Mouse (Mus musculus) MEL (cell line): ENCODE results near the gene Asna1. TPM values are rescaled to one million over a fixed set of nuclear protein-coding genes. Genes with fewer than 3 reads are reported as not detected.

ENCODE experiments used
- DNase-seq: peaks from one replicate; pipeline ENCODE4 v3.0.0; 2011; ENCODE audit warnings: low read depth, low spot score
- H3K27ac ChIP-seq: 2 replicates; pipeline ENCODE4 v1.5.1; 2012; ENCODE audit warnings: low read depth, mild to moderate bottlenecking, control low read depth, low read length, moderate library complexity; ENCODE audit not compliant: control insufficient read depth
- H3K27me3 ChIP-seq, 2 experiments: fragments of 150-350 bp in 1 of 2; sonication (generic) in 1 of 2; 2 replicates each; pipeline ENCODE4 v1.6.1; 2012; ENCODE audit warnings: low read length in 2 of 2, mild to moderate bottlenecking in 2 of 2, improper control_type of control experiment in 1 of 2, moderate library complexity in 1 of 2; ENCODE audit not compliant: insufficient read depth in 2 of 2, control insufficient read depth in 1 of 2
- H3K36me3 ChIP-seq, 2 experiments: 2 replicates each; pipeline ENCODE4 v1.6.1; 2012 to 2014; ENCODE audit warnings: low read length in 2 of 2, improper control_type of control experiment in 1 of 2, inconsistent platforms in 1 of 2, mild to moderate bottlenecking in 1 of 2; ENCODE audit not compliant: insufficient read depth in 2 of 2, control insufficient read depth in 1 of 2
- H3K4me1 ChIP-seq, 2 experiments: fragments of 150-350 bp in 1 of 2; sonication (generic) in 1 of 2; 2 replicates each; pipeline ENCODE4 v1.6.1; 2012; ENCODE audit warnings: low read length in 2 of 2, improper control_type of control experiment in 1 of 2, mild to moderate bottlenecking in 1 of 2; ENCODE audit not compliant: insufficient read depth in 2 of 2, control insufficient read depth in 1 of 2
- H3K4me3 ChIP-seq, 2 experiments: fragments of 150-350 bp in 1 of 2; sonication (generic) in 1 of 2; 2 replicates each; pipeline ENCODE4 v1.5.1; 2012; ENCODE audit warnings: low read depth in 2 of 2, low read length in 2 of 2, mild to moderate bottlenecking in 2 of 2, moderate library complexity in 2 of 2, control low read depth in 1 of 2, improper control_type of control experiment in 1 of 2; ENCODE audit not compliant: control insufficient read depth in 1 of 2, insufficient read depth in 1 of 2
- H3K79me2 ChIP-seq: 2 replicates; pipeline ENCODE4 v1.6.1; 2012; ENCODE audit warnings: mild to moderate bottlenecking, low read length, moderate library complexity; ENCODE audit not compliant: control insufficient read depth, poor library complexity, insufficient read depth
- H3K9ac ChIP-seq: 2 replicates; pipeline ENCODE4 v1.6.1; 2012; ENCODE audit warnings: low read depth, mild to moderate bottlenecking, control low read depth, low read length, moderate library complexity; ENCODE audit not compliant: control insufficient read depth, poor library complexity, severe bottlenecking
- H3K9me3 ChIP-seq: fragments of 150-350 bp; sonication (generic); replicated peaks from 2 replicates; pipeline ENCODE4 v1.6.1; 2012; ENCODE audit warnings: mild to moderate bottlenecking, low read length, improper control_type of control experiment, moderate library complexity; ENCODE audit not compliant: insufficient read depth
- CHD2 ChIP-seq: IDR thresholded peaks from 2 replicates; pipeline ENCODE4 v1.6.1; 2011; ENCODE audit warnings: low read length, improper control_type of control experiment
- E2F4 ChIP-seq: IDR thresholded peaks from 2 replicates; pipeline ENCODE4 v1.6.1; 2011; ENCODE audit warnings: low read depth, low read length, improper control_type of control experiment, borderline replicate concordance
- ELF1 ChIP-seq: IDR thresholded peaks from 2 replicates; pipeline ENCODE4 v1.6.1; 2014; ENCODE audit warnings: low read depth, mild to moderate bottlenecking, inconsistent platforms, low read length, improper control_type of control experiment, moderate library complexity
- EP300 ChIP-seq, 2 experiments: IDR thresholded peaks; 2 replicates each; pipeline ENCODE4 v1.6.1; 2011; ENCODE audit warnings: improper control_type of control experiment in 2 of 2, low read length in 2 of 2, low read depth in 1 of 2, mild to moderate bottlenecking in 1 of 2
- GABPA ChIP-seq: IDR thresholded peaks from 2 replicates; pipeline ENCODE4 v1.6.1; 2012; ENCODE audit warnings: low read depth, mild to moderate bottlenecking, inconsistent platforms, low read length, improper control_type of control experiment, moderate library complexity
- KAT2A ChIP-seq: conservative IDR thresholded peaks from 2 replicates; pipeline ENCODE4 v1.6.1; 2012; ENCODE audit warnings: low read depth, low read length, improper control_type of control experiment, inconsistent platforms
- MAZ ChIP-seq: IDR thresholded peaks from 2 replicates; pipeline ENCODE4 v1.6.1; 2012; ENCODE audit warnings: low read depth, mild to moderate bottlenecking, inconsistent platforms, low read length, improper control_type of control experiment
- MEF2A ChIP-seq: IDR thresholded peaks from 2 replicates; pipeline ENCODE4 v1.6.1; 2014; ENCODE audit warnings: low read depth, mild to moderate bottlenecking, inconsistent platforms, low read length, improper control_type of control experiment; ENCODE audit not compliant: poor library complexity, insufficient replicate concordance, severe bottlenecking; ENCODE audit errors: extremely low read depth
- MXI1 ChIP-seq: IDR thresholded peaks from 2 replicates; pipeline ENCODE4 v1.6.1; 2011; ENCODE audit warnings: mild to moderate bottlenecking, low read depth, low read length, improper control_type of control experiment
- NRF1 ChIP-seq: IDR thresholded peaks from 2 replicates; pipeline ENCODE4 v1.6.1; 2014; ENCODE audit warnings: low read depth, mild to moderate bottlenecking, inconsistent platforms, low read length, improper control_type of control experiment, moderate library complexity; ENCODE audit not compliant: poor library complexity, insufficient read depth, severe bottlenecking
- POLR2A ChIP-seq, 2 experiments: IDR thresholded peaks; 2 replicates each; pipeline ENCODE4 v1.6.1; 2011 to 2012; ENCODE audit warnings: low read length in 2 of 2, mild to moderate bottlenecking in 2 of 2, control low read depth in 1 of 2, improper control_type of control experiment in 1 of 2, low read depth in 1 of 2, moderate library complexity in 1 of 2; ENCODE audit not compliant: control insufficient read depth in 1 of 2, insufficient read depth in 1 of 2, poor library complexity in 1 of 2
- POLR2AphosphoS2 ChIP-seq: IDR thresholded peaks from 2 replicates; pipeline ENCODE4 v1.6.1; 2011; ENCODE audit warnings: low read length, improper control_type of control experiment
- RCOR1 ChIP-seq: IDR thresholded peaks from 2 replicates; pipeline ENCODE4 v1.6.1; 2012; ENCODE audit warnings: low read depth, mild to moderate bottlenecking, inconsistent platforms, low read length, improper control_type of control experiment
- SIN3A ChIP-seq: IDR thresholded peaks from 2 replicates; pipeline ENCODE4 v1.6.1; 2012; ENCODE audit warnings: low read length, improper control_type of control experiment, inconsistent platforms
- SMC3 ChIP-seq: IDR thresholded peaks from 2 replicates; pipeline ENCODE4 v1.6.1; 2011; ENCODE audit warnings: low read depth, low read length, improper control_type of control experiment
- UBTF ChIP-seq: IDR thresholded peaks from 2 replicates; pipeline ENCODE4 v1.6.1; 2012; ENCODE audit warnings: low read depth, mild to moderate bottlenecking, inconsistent platforms, low read length, improper control_type of control experiment, moderate library complexity, borderline replicate concordance; ENCODE audit not compliant: insufficient read depth
- USF2 ChIP-seq, 2 experiments: IDR thresholded peaks; 2 replicates each; pipeline ENCODE4 v1.6.1; 2011 to 2012; ENCODE audit warnings: improper control_type of control experiment in 2 of 2, low read length in 2 of 2, borderline replicate concordance in 1 of 2, inconsistent platforms in 1 of 2, low read depth in 1 of 2, mild to moderate bottlenecking in 1 of 2; ENCODE audit not compliant: insufficient read depth in 1 of 2
- polyA plus RNA-seq, 2 experiments: library from polyadenylated mRNA; stranded (reverse) in 1 of 2; unstranded in 1 of 2; fragments of >175 nt in 1 of 2; fragments of >200 nt in 1 of 2; gene quantifications; 2 replicates each; pipeline versions ENCODE4 v1.2.1 to v1.2.4; 2012; ENCODE audit warnings: low replicate concordance in 2 of 2, low read depth in 1 of 2; ENCODE audit not compliant: insufficient read length in 2 of 2, insufficient read depth in 1 of 2, missing spikeins in 1 of 2
- total RNA-seq: library from RNA; depleted of rRNA; stranded (reverse); fragments of 300-350 nt; gene quantifications from 2 replicates; pipeline ENCODE4 v1.2.3, GENCODE M21; 2012; rRNA removed

Asna1 gene
- total and polyA plus RNA-seq, 3 experiments, result 132 to 192 TPM; not detected in 1

DNA sequence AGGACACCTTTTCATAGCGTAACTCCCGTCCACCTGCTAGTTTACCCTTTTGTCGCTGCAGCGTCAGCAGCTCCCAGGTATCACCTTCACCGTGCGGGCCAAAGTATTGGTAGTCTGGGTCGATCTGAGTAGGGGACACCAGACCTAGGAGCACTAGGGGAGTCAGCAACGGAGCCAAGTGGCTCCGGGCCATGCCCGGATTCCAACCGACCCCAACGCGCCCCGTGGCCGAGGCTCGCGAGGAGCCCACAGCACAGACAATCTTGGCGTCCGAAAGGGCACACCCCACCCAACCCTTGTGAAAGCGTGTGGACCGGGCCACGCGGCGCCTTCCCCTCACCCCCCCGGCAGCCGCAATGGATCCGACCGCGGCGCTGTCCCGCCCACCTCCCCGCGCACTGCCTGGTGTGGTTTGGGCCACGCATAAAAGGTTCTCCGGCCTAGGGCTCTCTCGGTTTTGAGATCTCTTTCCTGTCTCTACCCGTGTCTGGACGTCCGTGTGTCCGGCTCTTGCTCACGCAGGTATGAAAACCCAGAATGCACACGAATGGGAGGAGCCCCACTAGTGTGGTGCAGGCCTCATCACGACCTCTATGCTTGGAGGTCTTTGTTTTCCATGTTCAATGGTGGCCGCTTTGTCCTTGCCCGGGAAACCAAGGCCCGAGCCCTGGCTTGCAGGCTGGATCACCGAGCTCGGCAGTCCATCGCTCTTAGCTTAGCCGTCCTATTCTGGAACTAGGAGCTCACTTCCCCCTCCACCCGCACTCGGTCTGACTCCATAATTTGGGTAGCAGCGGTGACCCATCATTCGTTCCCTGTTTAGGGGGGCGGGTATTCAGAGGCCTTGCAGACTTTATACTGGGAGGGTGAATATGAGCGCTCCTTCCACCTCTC lies 55.6 kb downstream of the Asna1 start, which contains the start of the genes Gm49661, Prdx2 and Rnaseh2a (continued):
- TF ChIP-seq POLR2AphosphoS2 (peak; percentile 81), MXI1 (peak; percentile 81), ELF1 (no peak), MEF2A (no peak), EP300 (IDR thresholded peaks at IDR 0.05; ENCODE audit: low read depth in 1 of 2, low read length in 2 of 2) (peak in 1 of 2 experiments; percentile 17; a peak in 1 of 4 replicates), SMC3 (no peak), USF2 (IDR thresholded peaks at IDR 0.05; ENCODE audit: borderline replicate concordance in 1 of 2, insufficient read depth in 1 of 2, low read depth in 1 of 2, low read length in 2 of 2) (no peak), GABPA (no peak), SIN3A (peak; percentile 72), MAZ (peak; percentile 85), NRF1 (0 out of 2 replicates have a peak, but pooled peaks have one; percentile 13)
- TF ChIP-seq, all 39 proteins: peak for 17

DNA sequence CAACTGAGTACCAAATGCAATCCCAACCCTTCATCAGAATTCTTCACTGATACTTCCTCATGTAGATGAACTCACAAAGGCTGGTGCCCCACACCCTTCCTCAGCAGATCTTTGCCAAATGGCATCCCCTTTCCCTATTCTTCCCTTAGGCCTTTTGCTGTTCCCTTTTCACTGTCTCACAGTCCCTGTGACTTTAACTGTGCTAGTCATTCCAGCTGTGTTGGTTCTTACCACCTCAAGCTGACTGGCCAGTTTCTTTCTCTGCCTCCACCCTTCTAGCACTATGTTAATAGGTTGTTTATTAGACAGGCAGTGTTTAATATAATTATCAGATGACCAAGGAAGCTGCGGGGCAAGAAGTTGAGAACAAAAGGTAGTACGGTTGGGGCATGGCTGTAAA lies 56.4 kb downstream of the Asna1 start:
- no peaks in the 10 kb centered on the region for H3K9me3 ChIP-seq
- no peaks in the 10 kb centered on the region for H3K27me3 ChIP-seq
- H3K27ac ChIP-seq, result peak overlapping the region; percentile 84
- DNase-seq, result peak; percentile 74
- no peak for TF ChIP-seq CHD2
- TF ChIP-seq E2F4, result no peak
- no peak for TF ChIP-seq UBTF
- TF ChIP-seq RCOR1, result no peak
- no peak for TF ChIP-seq KAT2A
- no peak for TF ChIP-seq POLR2A (IDR thresholded peaks at IDR 0.05; ENCODE audit: control insufficient read depth in 1 of 2, insufficient read depth in 1 of 2, low read depth in 1 of 2, low read length in 2 of 2, poor library complexity in 1 of 2)
- TF ChIP-seq SIN3A, result 0 out of 2 replicates have a peak, but pooled peaks have one; percentile 20
- TF ChIP-seq POLR2AphosphoS2, result no peak
- peak; percentile 26; the same call in 1 of the 2 replicates for TF ChIP-seq MXI1
- peaks cover 22% of the 10 kb centered on the region for H3K79me2 ChIP-seq
- H3K9ac ChIP-seq, result peak overlapping the region; percentile 91
- peaks cover 7 to 36% of the 10 kb centered on the region in 2 experiments for H3K4me1 ChIP-seq
- H3K36me3 ChIP-seq, result peaks cover 4 to 35% of the 10 kb centered on the region in 2 experiments; a peak in 3 of 4 replicates
- H3K4me3 ChIP-seq, result peak overlapping the region; percentile 65 to 73

Other genes with a start within 250 kb of the Asna1 start
- gene Nfix, start 224.9 kb downstream of the Asna1 start, total RNA-seq, result 11.3 and 14.4 TPM in 2 replicates
- gene Nfix, start 224.9 kb downstream of the Asna1 start, polyA plus RNA-seq, result 10 to 100 TPM in 1 of 2 experiments, not detected in 1; 29.1 TPM
- 1.4 and 1.7 TPM in 2 replicates for gene Dand5, start 202.5 kb downstream of the Asna1 start, total RNA-seq
- gene Dand5, start 202.5 kb downstream of the Asna1 start, polyA plus RNA-seq, result 1 to 10 TPM in 1 of 2 experiments, not detected in 1; 2.2 TPM
- 47.5 and 51.8 TPM in 2 replicates for gene Gadd45gip1, start 193.8 kb downstream of the Asna1 start, total RNA-seq
- gene Gadd45gip1, start 193.8 kb downstream of the Asna1 start, polyA plus RNA-seq, result 10 to 100 TPM in 1 of 2 experiments, not detected in 1; 62.9 TPM
- 62.6 and 66.7 TPM in 2 replicates for gene Rad23a, start 184.6 kb downstream of the Asna1 start, total RNA-seq
- gene Rad23a, start 184.6 kb downstream of the Asna1 start, polyA plus RNA-seq, result 100 to 1,000 TPM in 1 of 2 experiments, not detected in 1; 155 TPM
- gene Calr, start 178.3 kb downstream of the Asna1 start, total RNA-seq, result 550 and 567 TPM in 2 replicates
- gene Calr, start 178.3 kb downstream of the Asna1 start, polyA plus RNA-seq, result 1,000 to 10,000 TPM in 1 of 2 experiments, not detected in 1; 1,110 TPM
- gene Farsa, start 168.3 kb downstream of the Asna1 start, total RNA-seq, result 205 and 245 TPM in 2 replicates
- gene Farsa, start 168.3 kb downstream of the Asna1 start, polyA plus RNA-seq, result 100 to 1,000 TPM; 152 to 295 TPM
- gene Syce2, start 153.2 kb downstream of the Asna1 start, total RNA-seq, result 60.6 and 75.5 TPM in 2 replicates
- gene Syce2, start 153.2 kb downstream of the Asna1 start, polyA plus RNA-seq, result 100 to 1,000 TPM in 1 of 2 experiments, not detected in 1; 115 TPM
- 9.7 and 10.7 TPM in 2 replicates for gene Gcdh, start 131.4 kb downstream of the Asna1 start, total RNA-seq
- gene Gcdh, start 131.4 kb downstream of the Asna1 start, polyA plus RNA-seq, result 10 to 100 TPM in 1 of 2 experiments, not detected in 1; 17.3 TPM
- 178 and 234 TPM in 2 replicates for gene Klf1, start 123.4 kb downstream of the Asna1 start, total RNA-seq
- 100 to 1,000 TPM in 1 of 2 experiments, not detected in 1; 262 TPM for gene Klf1, start 123.4 kb downstream of the Asna1 start, polyA plus RNA-seq
- 53.7 and 62.3 TPM in 2 replicates for gene Dnase2a, start 116.7 kb downstream of the Asna1 start, total RNA-seq
- gene Dnase2a, start 116.7 kb downstream of the Asna1 start, polyA plus RNA-seq, result 10 to 100 TPM in 1 of 2 experiments, not detected in 1; 83.4 TPM
- 0.49 and 0.77 TPM in 2 replicates for gene Mast1, start 87.9 kb downstream of the Asna1 start, total RNA-seq
- gene Mast1, start 87.9 kb downstream of the Asna1 start, polyA plus RNA-seq, result 1 to 10 TPM in 1 of 2 experiments, not detected in 1; 4.5 TPM
- 0.08 TPM in 1 of 2 replicates, not detected in the other for gene Rtbdn, start 78.3 kb downstream of the Asna1 start, total RNA-seq
- under 1 TPM in 1 of 2 experiments, not detected in 1; 0.11 TPM for gene Rtbdn, start 78.3 kb downstream of the Asna1 start, polyA plus RNA-seq
- gene Gm49661, start 55.8 kb downstream of the Asna1 start, total RNA-seq, result 3.9 and 4.7 TPM in 2 replicates
- not detected for gene Gm49661, start 55.8 kb downstream of the Asna1 start, polyA plus RNA-seq
- 502 and 643 TPM in 2 replicates for gene Prdx2, start 55.7 kb downstream of the Asna1 start, total RNA-seq
- gene Prdx2, start 55.7 kb downstream of the Asna1 start, polyA plus RNA-seq, result 100 to 1,000 TPM; 679 to 773 TPM
- gene Rnaseh2a, start 55.5 kb downstream of the Asna1 start, total RNA-seq, result 105 TPM in 2 replicates
- 100 to 1,000 TPM in 1 of 2 experiments, not detected in 1; 109 TPM for gene Rnaseh2a, start 55.5 kb downstream of the Asna1 start, polyA plus RNA-seq
- 49.6 and 72.7 TPM in 2 replicates for gene Junb, start 46.6 kb downstream of the Asna1 start, total RNA-seq
- 10 to 100 TPM in 1 of 2 experiments, not detected in 1; 41.6 TPM for gene Junb, start 46.6 kb downstream of the Asna1 start, polyA plus RNA-seq
- 10.5 and 11.5 TPM in 2 replicates for gene Hook2, start 34.7 kb downstream of the Asna1 start, total RNA-seq
- gene Hook2, start 34.7 kb downstream of the Asna1 start, polyA plus RNA-seq, result 10 to 100 TPM in 1 of 2 experiments, not detected in 1; 17.5 TPM
- 0.04 TPM in 1 of 2 replicates, not detected in the other for gene Best2, start 10.8 kb downstream of the Asna1 start, total RNA-seq
- under 1 TPM in 1 of 2 experiments, not detected in 1; 0.13 TPM for gene Best2, start 10.8 kb downstream of the Asna1 start, polyA plus RNA-seq
- gene Trir, start 1.5 kb upstream of the Asna1 start, total RNA-seq, result 224 and 264 TPM in 2 replicates
- gene Trir, start 1.5 kb upstream of the Asna1 start, polyA plus RNA-seq, result 100 to 1,000 TPM; 283 to 442 TPM
- 55.6 and 62.3 TPM in 2 replicates for gene Tnpo2, start 11.6 kb upstream of the Asna1 start, total RNA-seq
- gene Tnpo2, start 11.6 kb upstream of the Asna1 start, polyA plus RNA-seq, result 10 to 100 TPM; 29.2 to 86.8 TPM
- gene Fbxw9, start 34.8 kb upstream of the Asna1 start, total RNA-seq, result 6.5 and 10.6 TPM in 2 replicates
- gene Fbxw9, start 34.8 kb upstream of the Asna1 start, polyA plus RNA-seq, result 10 to 100 TPM in 1 of 2 experiments, not detected in 1; 13.9 TPM
- gene Gm5741, start 42.7 kb upstream of the Asna1 start, total RNA-seq, result not detected in 2 replicates
- gene Gm5741, start 42.7 kb upstream of the Asna1 start, polyA plus RNA-seq, result 1 to 10 TPM in 1 of 2 experiments, not detected in 1; 1.0 TPM
- gene Dhps, start 46.5 kb upstream of the Asna1 start, total RNA-seq, result 42.5 and 44.6 TPM in 2 replicates
- gene Dhps, start 46.5 kb upstream of the Asna1 start, polyA plus RNA-seq, result 10 to 100 TPM in 1 of 2 experiments, not detected in 1; 68.3 TPM
- gene Wdr83os, start 55.5 kb upstream of the Asna1 start, total RNA-seq, result 25.5 and 26.2 TPM in 2 replicates
- gene Wdr83os, start 55.5 kb upstream of the Asna1 start, polyA plus RNA-seq, result 100 to 1,000 TPM in 1 of 2 experiments, not detected in 1; 143 TPM
- 27.0 and 29.5 TPM in 2 replicates for gene Wdr83, start 56.0 kb upstream of the Asna1 start, total RNA-seq
- 10 to 100 TPM in 1 of 2 experiments, not detected in 1; 58.4 TPM for gene Wdr83, start 56.0 kb upstream of the Asna1 start, polyA plus RNA-seq
- gene Man2b1, start 58.0 kb upstream of the Asna1 start, total RNA-seq, result 10.8 and 11.5 TPM in 2 replicates
- 10 to 100 TPM in 1 of 2 experiments, not detected in 1; 24.7 TPM for gene Man2b1, start 58.0 kb upstream of the Asna1 start, polyA plus RNA-seq
- gene Zfp791, start 97.8 kb upstream of the Asna1 start, total RNA-seq, result not detected in 2 replicates
- gene Zfp791, start 97.8 kb upstream of the Asna1 start, polyA plus RNA-seq, result under 1 TPM in 1 of 2 experiments, not detected in 1; 0.03 TPM
- gene Cks1brt, start 126.6 kb upstream of the Asna1 start, total RNA-seq, result not detected in 2 replicates
- gene Cks1brt, start 126.6 kb upstream of the Asna1 start, polyA plus RNA-seq, result not detected
- gene Olfr371, start 200.7 kb upstream of the Asna1 start, total RNA-seq, result not detected in 2 replicates
- not detected for gene Olfr371, start 200.7 kb upstream of the Asna1 start, polyA plus RNA-seq